Mouse (Mus musculus) ES-E14 (cell line): Measurements from ENCODE around the gene Gdf7. TPM values are rescaled to one million over a fixed set of nuclear protein-coding genes. Genes with fewer than 3 reads are reported as not detected.

Experiments used
- DNase-seq: peaks from one replicate; pipeline ENCODE4 v3.0.0-alpha.2; 2013; ENCODE audit warnings: low read depth, low spot score
- H3K27ac ChIP-seq: 2 replicates; pipeline ENCODE4 v1.5.1; 2012; ENCODE audit warnings: low read depth, mild to moderate bottlenecking, low read length, moderate library complexity, mixed read lengths; ENCODE audit not compliant: poor library complexity, insufficient read depth, severe bottlenecking
- H3K36me3 ChIP-seq: 2 replicates; pipeline ENCODE4 v1.6.1; 2012; ENCODE audit warnings: mild to moderate bottlenecking, low read length, moderate library complexity, mixed read lengths; ENCODE audit not compliant: control insufficient read depth, poor library complexity, insufficient read depth, severe bottlenecking
- H3K4me1 ChIP-seq, 2 experiments: fragments of 150-350 bp in 1 of 2; sonication (generic) in 1 of 2; 2 replicates each; pipeline ENCODE4 v1.6.1; 2012; ENCODE audit warnings: low read length in 2 of 2, mild to moderate bottlenecking in 1 of 2, mixed read lengths in 1 of 2; ENCODE audit not compliant: control insufficient read depth in 2 of 2, insufficient read depth in 2 of 2, poor library complexity in 1 of 2
- H3K4me3 ChIP-seq, 2 experiments: fragments of 150-350 bp in 1 of 2; sonication (generic) in 1 of 2; 2 replicates each; pipeline ENCODE4 v1.5.1; 2012; ENCODE audit warnings: low read length in 2 of 2, low read depth in 1 of 2, mild to moderate bottlenecking in 1 of 2, mixed read lengths in 1 of 2; ENCODE audit not compliant: insufficient read depth in 1 of 2, poor library complexity in 1 of 2, severe bottlenecking in 1 of 2
- H3K9ac ChIP-seq: 2 replicates; pipeline ENCODE4 v1.6.1; 2012; ENCODE audit warnings: low read depth, mild to moderate bottlenecking, low read length, mixed read lengths; ENCODE audit not compliant: poor library complexity, insufficient read depth, severe bottlenecking
- H3K9me3 ChIP-seq: fragments of 150-350 bp; sonication (generic); 2 replicates; pipeline ENCODE4 v1.6.1; 2012; ENCODE audit warnings: low read depth, mild to moderate bottlenecking, low read length; ENCODE audit not compliant: control insufficient read depth, insufficient read depth
- CHD2 ChIP-seq: IDR thresholded peaks from 2 replicates; pipeline ENCODE4 v1.6.1; 2014; ENCODE audit warnings: mild to moderate bottlenecking, low read depth, low read length, inconsistent platforms
- HCFC1 ChIP-seq: IDR thresholded peaks from 2 replicates; pipeline ENCODE4 v1.6.1; 2012; ENCODE audit warnings: low read length, inconsistent platforms, borderline replicate concordance; ENCODE audit not compliant: insufficient read depth
- MAFK ChIP-seq: IDR thresholded peaks from 2 replicates; pipeline ENCODE4 v1.6.1; 2014; ENCODE audit warnings: mild to moderate bottlenecking, low read depth, low read length, inconsistent platforms; ENCODE audit not compliant: insufficient read depth
- ZC3H11A ChIP-seq: IDR thresholded peaks from 2 replicates; pipeline ENCODE4 v1.6.1; 2012; ENCODE audit warnings: low read depth, mild to moderate bottlenecking, inconsistent platforms, low read length, borderline replicate concordance
- ZNF384 ChIP-seq: IDR thresholded peaks from 2 replicates; pipeline ENCODE4 v1.6.1; 2012; ENCODE audit warnings: low read depth, low read length, inconsistent platforms
- in situ Hi-C, 2 experiments: fragments of 600-800 bp; cut with MboI; formaldehyde crosslinking; loops; one replicate each; pipeline ENCODE4 v1.15.1; 2025; ENCODE audit warnings: low sequenced_read_pairs in 2 of 2, inconsistent platforms in 1 of 2; ENCODE audit not compliant: unreplicated experiment in 2 of 2
- total RNA-seq: library from RNA; depleted of rRNA; stranded (reverse); fragments of 300-350 nt; gene quantifications from 2 replicates; pipeline ENCODE4 v1.2.3, GENCODE M21; 2012

The Gdf7 gene
- total RNA-seq, 1 experiment, result 0.71 TPM

DNA sequence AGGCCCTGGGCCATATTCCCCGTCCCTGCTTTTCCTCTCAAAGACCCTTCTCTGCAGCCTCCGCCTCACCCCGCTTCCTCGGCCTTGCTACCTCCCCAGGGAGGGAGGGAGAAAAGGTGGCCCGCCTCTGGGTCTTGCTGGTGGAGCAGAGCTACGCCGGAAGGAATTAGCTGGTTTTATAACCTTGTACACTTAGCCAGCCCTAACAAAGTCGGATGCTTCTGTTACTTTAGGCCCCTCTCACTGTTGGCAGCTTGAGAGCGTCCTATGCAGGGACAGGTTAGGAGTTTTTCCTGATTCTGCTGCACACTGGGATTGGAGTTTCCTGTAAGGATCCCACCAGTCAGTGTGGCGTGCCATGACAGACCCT lies 1.7 kb downstream of the Gdf7 start:
- H3K9me3 ChIP-seq, result no peaks in the 10 kb centered on the region
- no peak overlapping the region for H3K27ac ChIP-seq
- TF ChIP-seq ZNF384 (no peak), ZC3H11A (no peak), MAFK (no peak), HCFC1 (no peak), CHD2 (no peak)
- in situ Hi-C loops, result loop anchor here in 1 of 2 experiments (10.0 kb wide), 1 partner anchor 235 kb away; no protein-coding TSS in a partner anchor
- no peaks in the 10 kb centered on the region for H3K36me3 ChIP-seq
- no peak for DNase-seq
- no peak overlapping the region for H3K9ac ChIP-seq
- H3K4me3 ChIP-seq, result no peak overlapping the region
- peaks cover 0 to 5% of the 10 kb centered on the region in 2 experiments; a peak in 2 of 4 replicates for H3K4me1 ChIP-seq

GRCm38 (mm10) chr12:8299143-8300110 lies 2.3 kb downstream of the Gdf7 start:
- Histone ChIP-seq H3K9me3 (no peaks in the 10 kb centered on the region), H3K4me1 (peaks cover 0 to 5% of the 10 kb centered on the region in 2 experiments; a peak in 2 of 4 replicates), H3K36me3 (no peaks in the 10 kb centered on the region), H3K27ac (no peak overlapping the region), H3K4me3 (no peak overlapping the region), H3K9ac (no peak overlapping the region)
- TF ChIP-seq MAFK (no peak), ZNF384 (no peak)
- DNase-seq, result no peak
- in situ Hi-C loops, result loop anchor here (10.0 to 25.0 kb wide), 3 partner anchors 235 to 1288 kb away; no protein-coding TSS in a partner anchor

- H3K36me3 ChIP-seq, result no peaks in the 10 kb centered on the region
- H3K27ac ChIP-seq, result no peak overlapping the region
- H3K9me3 ChIP-seq, result no peaks in the 10 kb centered on the region
- no peak for DNase-seq
- H3K9ac ChIP-seq, result peak overlapping the region; percentile 40
- H3K4me3 ChIP-seq, result peak overlapping the region; percentile 54 to 62; a peak in 3 of 4 replicates
- in situ Hi-C loops, result loop anchor here (25.0 kb wide), 2 partner anchors 236 to 1289 kb away; no protein-coding TSS in a partner anchor
- no peak for TF ChIP-seq MAFK
- TF ChIP-seq ZNF384, result no peak
- H3K4me1 ChIP-seq, result peaks cover 0 to 5% of the 10 kb centered on the region in 2 experiments; a peak in 2 of 4 replicates
Observed at GRCm38 (mm10) chr12:8298361-8299142, 3.2 kb downstream of the Gdf7 start.

- Histone ChIP-seq H3K36me3 (no peaks in the 10 kb centered on the region), H3K9ac (no peak overlapping the region), H3K27ac (no peak overlapping the region), H3K9me3 (no peaks in the 10 kb centered on the region), H3K4me1 (peaks cover 0 to 5% of the 10 kb centered on the region in 2 experiments; a peak in 2 of 4 replicates), H3K4me3 (peak overlapping the region; percentile 50 to 54)
- TF ChIP-seq MAFK, result no peak
- TF ChIP-seq CHD2, result no peak
- TF ChIP-seq ZNF384, result no peak
- TF ChIP-seq HCFC1, result no peak
- TF ChIP-seq ZC3H11A, result no peak
- no peak for DNase-seq
- in situ Hi-C loops, result loop anchor here (25.0 kb wide), 2 partner anchors 235 to 1290 kb away; no protein-coding TSS in a partner anchor
Observed at GRCm38 (mm10) chr12:8297586-8298214, 4.1 kb downstream of the Gdf7 start.
